Mouse (Mus musculus) liver, adult 2 months (tissue): Measurements from ENCODE around the gene Steap4.

Experiments used
- CTCF ChIP-seq: fragments of 200-500 bp; IDR thresholded peaks from 2 replicates; pipeline ENCODE4 v1.5.1; 2011; ENCODE audit warnings: low read depth, low read length, control low read depth
- POLR2A ChIP-seq: fragments of 200-500 bp; IDR thresholded peaks from 2 replicates; pipeline ENCODE4 v1.6.1; 2011; ENCODE audit warnings: low read length, control low read depth; ENCODE audit not compliant: insufficient read depth; ENCODE audit errors: extremely low read depth

- TF ChIP-seq POLR2A (no peak), CTCF (no peak)
Observed at GRCm38 (mm10) chr5:7932234-7933221, 27.7 kb upstream of the Steap4 start.
